Mouse (Mus musculus) brain, embryonic 18.5 days (tissue): ENCODE data around the gene Dhrs3.

Experiments used
- DNase-seq: peaks from one replicate; pipeline ENCODE4 v3.0.0-alpha.2; 2012; ENCODE audit warnings: low read depth, low spot score

Gene Dhrs3

DNA sequence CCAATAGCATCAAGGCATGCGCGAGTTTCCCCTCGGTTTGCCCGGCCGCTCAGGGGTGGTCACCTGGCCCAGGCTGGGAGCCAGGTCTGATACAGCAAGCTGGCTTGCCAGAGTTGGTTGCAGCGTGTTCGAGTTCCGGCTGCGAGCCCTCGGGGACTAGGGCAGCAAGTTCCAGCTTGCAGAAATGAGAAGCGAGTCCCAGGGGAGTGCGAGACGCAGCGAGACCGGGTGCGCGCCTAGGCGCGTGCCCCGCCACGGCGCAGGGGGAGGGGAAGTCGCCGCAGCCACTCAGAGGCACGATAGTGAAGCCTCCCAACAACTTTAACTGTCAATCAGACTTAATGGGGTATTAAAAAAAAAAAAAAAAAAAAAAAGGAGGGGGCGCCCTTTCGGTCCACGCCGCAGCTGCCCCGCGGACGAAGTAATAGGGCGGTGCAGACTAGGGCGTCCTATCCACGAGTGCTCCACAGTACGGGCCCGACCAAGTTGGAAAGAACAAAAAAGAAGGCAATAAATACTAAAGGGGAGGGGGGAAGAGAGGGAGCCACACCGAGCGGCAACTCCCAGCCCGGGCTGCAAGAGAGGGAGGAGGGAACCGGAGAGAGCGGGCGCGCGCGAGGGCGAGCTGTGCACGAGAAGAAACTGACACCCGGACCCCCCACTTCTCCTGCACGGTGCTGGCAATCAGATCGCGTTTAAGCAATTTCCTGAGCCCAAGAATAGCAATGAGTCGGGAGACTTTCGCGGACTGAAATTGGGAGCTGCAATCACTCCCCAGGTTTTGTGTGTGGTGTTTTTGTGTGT, at the start of gene Dhrs3:
Gene Dhrs3, plus strand, starts transcription at position 695 of the 804 bp plus-strand sequence.
- no peak for DNase-seq

DNA sequence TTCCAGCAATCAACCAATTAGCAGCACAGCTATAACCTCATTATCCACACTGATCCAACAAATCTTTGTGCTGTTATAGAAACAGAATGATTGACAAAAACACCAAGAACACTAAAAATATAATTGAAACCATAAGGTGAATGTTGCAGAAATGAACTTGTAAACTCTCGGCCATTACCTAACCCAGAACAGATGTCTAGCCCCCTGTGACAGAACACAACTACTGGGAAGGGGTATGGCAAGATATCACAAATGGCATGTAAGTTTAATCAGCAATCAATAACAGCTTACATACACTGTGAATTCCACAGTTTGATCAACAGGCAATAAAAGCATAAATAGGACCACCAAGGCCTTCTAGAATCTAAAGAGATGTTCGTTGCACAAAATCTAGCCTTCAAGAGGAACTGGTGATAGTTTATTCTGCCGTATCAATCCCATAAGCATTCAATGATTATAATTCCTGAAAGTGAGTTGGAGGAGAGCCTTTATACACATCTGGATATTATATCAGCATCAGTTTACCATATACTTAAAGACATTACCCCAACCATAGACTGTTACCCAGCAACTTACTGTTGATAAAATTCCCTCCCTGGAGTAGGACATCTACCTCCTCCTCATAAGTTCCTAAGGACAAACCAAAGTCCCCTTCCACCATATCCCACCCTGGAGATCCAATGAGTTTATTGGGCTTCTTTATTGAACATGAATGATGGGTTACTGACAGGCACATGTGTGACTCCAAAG, 30.7 kb upstream of the Dhrs3 start:
- no peak for DNase-seq

GRCm38 (mm10) chr4:144867926-144868325, 24.7 kb upstream of the Dhrs3 start:
- DNase-seq = no peak

DNA sequence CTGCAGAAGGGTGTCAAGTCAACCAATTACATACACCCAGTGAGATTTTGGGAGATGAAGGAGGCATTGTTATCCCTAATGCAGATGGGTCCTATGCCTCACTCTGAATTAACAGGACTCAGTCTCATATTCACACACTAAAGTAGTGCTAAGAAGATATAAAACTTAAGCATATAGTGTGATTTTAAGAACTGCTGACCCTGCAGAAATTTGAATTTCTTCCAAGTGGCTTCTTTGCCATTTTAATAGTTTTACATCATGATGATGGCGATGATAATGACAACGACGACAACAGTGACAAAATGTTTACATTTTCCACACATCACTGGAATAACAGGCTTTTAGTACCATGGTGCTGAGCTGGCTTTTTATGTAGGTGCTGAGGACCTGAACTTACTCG, 24.0 kb upstream of the Dhrs3 start:
- DNase-seq = no peak

- no peak for DNase-seq
Measured at GRCm38 (mm10) chr4:144872905-144873304, 19.7 kb upstream of the Dhrs3 start.

DNA sequence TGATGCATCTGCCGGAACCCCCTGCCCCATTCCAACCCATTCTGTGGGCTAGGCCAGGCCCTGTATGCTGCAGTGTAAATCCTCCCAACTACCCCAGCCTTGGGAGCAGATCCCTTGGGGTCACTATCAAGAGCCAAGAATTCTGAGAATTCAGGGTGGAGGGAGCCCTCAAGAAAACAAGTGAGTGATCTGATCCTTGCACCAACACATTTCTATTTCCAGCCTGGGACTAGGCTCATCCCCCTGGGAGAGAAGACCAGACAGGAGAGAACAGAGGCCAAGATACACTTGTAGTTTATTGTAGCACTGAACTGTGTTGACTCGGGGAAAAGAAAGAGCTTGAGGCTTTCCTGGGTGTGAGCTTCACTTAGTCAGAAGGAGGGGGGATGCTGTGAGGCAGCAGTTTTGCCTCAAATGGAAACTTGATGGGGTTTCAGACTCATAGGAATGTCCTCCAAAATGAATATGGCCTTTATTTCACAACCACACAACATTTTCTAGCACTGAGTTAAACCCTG, 17.0 kb upstream of the Dhrs3 start:
- DNase-seq = no peak

DNA sequence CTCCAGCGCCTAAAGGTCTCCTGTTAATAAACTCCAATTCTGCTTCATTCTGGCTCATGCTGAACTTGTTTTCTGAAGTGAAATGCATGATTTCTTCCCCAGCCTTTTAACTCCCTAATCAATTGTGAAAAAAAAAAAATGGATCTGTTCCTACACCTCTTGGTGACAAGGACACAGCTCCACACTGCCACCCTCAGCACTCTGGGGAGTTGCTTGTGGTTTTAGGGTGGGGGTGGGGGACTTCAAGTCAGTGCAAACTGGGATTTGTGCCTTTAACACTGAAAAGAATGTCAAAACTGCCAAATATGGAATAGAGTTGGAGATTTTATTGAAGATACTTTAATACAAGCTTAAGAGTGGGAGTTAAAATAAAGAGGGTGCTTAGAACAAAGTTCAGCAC, 13.1 kb upstream of the Dhrs3 start:
- DNase-seq = no peak

DNA sequence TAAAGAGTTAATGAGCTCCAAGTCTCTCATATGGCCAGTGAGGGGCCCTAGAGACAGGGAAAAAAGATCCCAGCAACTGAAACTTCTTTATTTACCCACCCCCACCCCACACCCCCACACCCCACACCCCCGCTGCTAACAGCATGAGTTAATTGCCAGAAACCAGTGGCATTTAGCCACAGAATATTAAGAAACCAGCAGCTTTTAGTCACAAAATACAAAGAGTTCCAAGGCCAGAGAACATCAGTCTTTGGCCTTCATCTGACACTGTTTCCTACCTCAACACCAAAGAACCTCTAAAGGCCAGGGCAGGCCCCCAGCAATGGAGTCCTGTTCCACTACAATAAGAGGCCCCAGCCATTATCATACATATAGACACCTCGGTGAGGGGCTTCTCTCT, 11.3 kb upstream of the Dhrs3 start:
- DNase-seq = no peak

- DNase-seq = no peak
Measured at GRCm38 (mm10) chr4:144882881-144883331, 9.7 kb upstream of the Dhrs3 start.

- DNase-seq = no peak
Measured at GRCm38 (mm10) chr4:144886460-144886859, 6.2 kb upstream of the Dhrs3 start.

DNA sequence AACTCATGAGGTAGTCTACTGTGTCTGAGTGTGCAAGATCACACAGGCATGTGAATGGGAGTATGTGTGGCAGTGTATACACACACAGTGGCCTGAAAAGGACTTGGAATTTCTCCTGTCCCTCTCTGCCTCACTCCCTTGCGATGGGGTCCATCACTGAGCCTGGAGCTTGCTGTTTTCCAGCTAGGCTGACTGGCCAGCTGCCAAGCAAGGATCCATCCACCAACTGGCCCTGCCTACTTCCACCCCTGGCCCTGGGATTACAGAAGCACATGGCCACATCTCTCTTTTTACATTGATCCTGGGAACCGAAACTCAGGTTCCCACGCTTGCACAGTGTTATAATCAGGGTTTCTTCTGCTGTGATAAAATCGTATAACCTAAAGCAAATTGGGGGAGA, 3.9 kb upstream of the Dhrs3 start:
- no peak for DNase-seq

- no peak for DNase-seq
Measured at GRCm38 (mm10) chr4:144889505-144890301, 2.9 kb upstream of the Dhrs3 start.

DNA sequence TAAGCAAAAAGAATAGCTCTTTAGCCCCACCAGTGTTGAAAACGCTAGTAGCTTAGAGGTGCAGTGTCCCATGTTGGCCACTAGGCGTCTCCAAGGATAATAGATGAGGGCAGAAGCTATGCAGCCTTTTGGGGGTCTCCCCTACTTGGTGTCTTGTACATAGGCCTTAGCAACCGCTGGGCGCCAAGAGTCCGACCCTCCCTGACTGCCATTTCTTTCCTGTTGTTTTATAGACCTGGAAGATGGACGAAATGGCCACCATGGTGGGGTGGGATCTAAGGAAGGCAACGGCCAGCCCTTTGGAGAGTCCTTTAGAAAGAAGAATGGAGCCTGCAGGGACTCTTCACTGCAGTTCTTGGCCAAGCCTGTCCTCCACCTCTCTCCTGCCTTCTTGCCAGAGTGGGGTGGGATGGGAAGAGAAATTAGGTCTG, 1.9 kb upstream of the Dhrs3 start:
- DNase-seq = no peak

DNA sequence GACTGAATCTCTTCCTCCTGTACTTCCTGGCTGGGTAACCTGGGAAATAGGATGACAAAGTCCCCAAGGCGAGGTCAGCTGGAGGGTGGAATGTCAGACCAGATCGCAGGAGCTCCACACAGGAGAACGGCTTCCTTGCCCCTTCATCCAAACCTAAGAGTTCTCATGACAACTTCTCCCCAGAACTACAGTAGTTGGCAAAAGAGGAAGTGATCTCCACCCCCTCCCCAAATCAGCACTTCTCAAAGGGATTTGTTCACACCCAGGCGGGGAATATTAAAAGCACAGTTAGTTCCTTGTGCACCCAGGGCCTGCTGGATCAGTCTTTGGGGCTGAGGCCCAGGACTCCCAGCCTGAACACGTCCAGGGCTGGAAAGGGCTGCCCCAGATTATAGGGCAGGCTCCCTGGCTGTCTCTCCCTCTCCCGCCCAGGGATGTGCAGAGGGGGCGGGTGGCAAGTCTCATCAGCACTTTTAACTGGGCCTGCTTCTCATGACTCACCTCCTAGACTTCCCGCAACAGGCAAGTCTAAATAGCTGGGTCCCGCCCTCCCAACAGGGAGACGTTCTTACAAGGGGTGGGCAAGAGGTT, 1.4 kb upstream of the Dhrs3 start:
- DNase-seq = no peak

GRCm38 (mm10) chr4:144891743-144892132, 889 bp upstream of the Dhrs3 start:
- DNase-seq = no peak

GRCm38 (mm10) chr4:144892937-144893272, 278 bp downstream of the Dhrs3 start:
- DNase-seq = no peak

- DNase-seq = no peak
Measured at GRCm38 (mm10) chr4:144893561-144894486, 1.2 kb downstream of the Dhrs3 start.

DNA sequence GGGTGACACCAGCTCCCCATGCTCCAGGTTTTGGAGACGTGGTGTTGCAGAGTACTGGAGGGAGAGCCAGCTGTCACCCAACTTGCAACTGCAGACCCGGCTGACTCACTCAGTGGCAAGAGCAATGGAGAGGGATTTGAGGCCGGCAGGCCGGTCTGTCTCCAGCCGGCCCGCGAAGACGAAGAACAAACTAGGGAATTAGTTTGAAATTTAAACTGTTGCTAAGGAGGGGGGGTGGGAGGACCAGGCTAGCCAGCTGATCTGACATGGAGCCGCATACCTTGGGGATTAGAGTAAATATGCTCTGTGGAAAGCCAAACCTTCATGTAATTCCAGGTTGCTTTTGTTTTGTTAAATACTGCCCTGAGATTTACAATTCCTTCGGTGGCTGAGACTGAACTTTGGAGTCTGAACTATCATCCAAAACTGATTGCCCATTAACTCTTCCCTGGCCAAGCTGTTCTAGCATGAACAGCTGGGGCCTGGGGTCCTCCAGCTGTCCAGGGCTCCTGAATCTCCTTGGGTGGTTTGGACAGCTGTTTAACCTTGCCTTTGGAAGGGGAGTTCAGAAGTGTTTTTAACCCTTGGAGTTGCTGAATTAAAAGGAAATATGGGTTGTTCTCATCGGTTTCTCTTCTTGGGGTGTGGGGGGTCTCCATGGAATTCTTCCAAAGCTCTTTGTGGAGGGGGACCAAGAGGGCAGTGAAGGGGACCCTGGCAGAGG, 2.0 kb downstream of the Dhrs3 start:
- no peak for DNase-seq

DNA sequence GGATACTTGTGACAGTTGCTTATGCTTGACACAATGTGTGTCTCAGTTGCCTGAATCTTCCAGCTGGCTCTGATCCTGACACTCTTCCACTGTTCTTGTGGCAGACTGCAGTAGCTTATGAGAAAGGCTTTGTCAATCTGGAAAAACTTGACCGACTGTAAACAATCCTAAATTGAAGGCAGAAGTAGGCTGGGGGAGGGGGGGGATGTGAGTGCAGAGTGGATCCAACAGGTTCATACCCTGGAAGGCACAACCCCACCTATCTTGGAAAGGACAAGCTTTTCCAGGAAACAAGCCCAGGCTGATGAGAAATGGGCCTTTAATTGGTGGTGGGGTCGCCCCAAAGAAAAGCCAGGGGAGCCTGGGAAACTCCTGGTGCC, 2.6 kb downstream of the Dhrs3 start:
- no peak for DNase-seq

- DNase-seq = no peak
Measured at GRCm38 (mm10) chr4:144896321-144896720, 3.7 kb downstream of the Dhrs3 start.
